Mouse (Mus musculus) lung, postnatal 0 days (tissue): ENCODE results near the gene Ust.

Experiments
- CTCF ChIP-seq: IDR thresholded peaks from 2 replicates; pipeline ENCODE4 v1.5.1; 2016; ENCODE audit warnings: antibody characterized with exemption, mild to moderate bottlenecking
- EP300 ChIP-seq: IDR thresholded peaks from 2 replicates; pipeline ENCODE4 v1.6.1; 2016; ENCODE audit warnings: antibody characterized with exemption, mild to moderate bottlenecking, control low read depth

- TF ChIP-seq CTCF (no peak), EP300 (no peak)
Observed at GRCm38 (mm10) chr10:8339645-8340428, 178.8 kb downstream of the Ust start.
